ENCODE assay signal across 8 mouse cellular contexts in genomic region chr3:93446128-93446755, GRCm38 (mm10). TPM values are rescaled to one million over a fixed set of nuclear protein-coding genes. Genes with fewer than 3 reads are reported as not detected.
DNase-seq lines count a peak whose midpoint lies in the region; ATAC-seq and TF ChIP-seq lines count a peak whose summit lies in the region.
"Had no signal": no experiment of that assay in that cellular context is flagged by ENCODE, and none has a peak within 500 bp of the region (broad histone marks: within the 10 kb centered on the region; RNA-seq: fewer than 3 reads in every experiment).

No protein-coding gene starts in this region.

- H3K27me3 ChIP-seq in forebrain, embryonic 11.5 days (ENCODE audit: control insufficient read depth, insufficient read depth, low read length) = peaks cover 20% of the 10 kb centered on the region; the same call in 1 of the 2 replicates
- H3K27me3 ChIP-seq in intestine, embryonic 15.5 days (replicated peaks) = no peaks in the 10 kb centered on the region
- H3K27me3 ChIP-seq in liver, adult 2 months (ENCODE audit: control insufficient read depth, insufficient read depth, low read length) = peaks cover 4% of the 10 kb centered on the region; the same call in 1 of the 2 replicates

- no peak for ATAC-seq in forebrain, embryonic 11.5 days (replicated peaks; ENCODE audit: low FRiP score)
- ATAC-seq in intestine, embryonic 15.5 days = no peak

- H3K4me1 ChIP-seq in ES-E14 (ENCODE audit: control insufficient read depth in 2 of 2, insufficient read depth in 2 of 2, low read length in 2 of 2, poor library complexity in 1 of 2) = peaks cover 0 to 5% of the 10 kb centered on the region in 2 experiments; a peak in 1 of 4 replicates
- H3K4me1 ChIP-seq in forebrain, embryonic 11.5 days (replicated peaks; ENCODE audit: control insufficient read depth, insufficient read depth, low read length) = peaks cover 2% of the 10 kb centered on the region; the same call in 1 of the 2 replicates
- H3K4me1 ChIP-seq in intestine, embryonic 15.5 days (replicated peaks) = peaks cover 19% of the 10 kb centered on the region
- peaks cover 17% of the 10 kb centered on the region for H3K4me1 ChIP-seq in liver, adult 2 months (ENCODE audit: control insufficient read depth, insufficient read depth, low read length)

- peak overlapping the region; percentile 40 to 60 for H3K4me3 ChIP-seq in ES-E14 (ENCODE audit: insufficient read depth in 1 of 2, low read depth in 1 of 2, low read length in 2 of 2, poor library complexity in 1 of 2, severe bottlenecking in 1 of 2)
- H3K4me3 ChIP-seq in forebrain, embryonic 11.5 days (ENCODE audit: low read depth, low read length) = peak overlapping the region; percentile 44
- peak overlapping the region; percentile 58 for H3K4me3 ChIP-seq in intestine, embryonic 15.5 days (replicated peaks)
- H3K4me3 ChIP-seq in liver, adult 2 months (ENCODE audit: insufficient read depth, low read depth, low read length) = peak overlapping the region; percentile 31; the same call in 1 of the 2 replicates

- DNase-seq in ES-E14 (ENCODE audit: low read depth, low spot score) = peak; percentile 35
- peak; percentile 22 to 39 for DNase-seq in adrenal gland, postnatal 36 days
- peak; percentile 78 for DNase-seq in forebrain, embryonic 11.5 days (ENCODE audit: low spot score)
- peak; percentile 67 for DNase-seq in liver, adult 2 months (ENCODE audit: extremely low read depth, low read depth, low spot score)
- peak; percentile 66 for DNase-seq in neural tube, embryonic 10.5 days (ENCODE audit: extremely low spot score, low spot score)
- peak; percentile 7 for DNase-seq in urinary bladder, postnatal 25 days (ENCODE audit: low spot score)

- TF ChIP-seq CTCF in liver, adult 2 months (IDR thresholded peaks at IDR 0.05; ENCODE audit: low read depth, low read length) = no peak

- H3K4me2 ChIP-seq in forebrain, embryonic 11.5 days (ENCODE audit: low read depth, low read length, severe bottlenecking) = peak overlapping the region; percentile 90
- peak overlapping the region; percentile 98 for H3K4me2 ChIP-seq in intestine, embryonic 15.5 days (replicated peaks)

- H3K9me3 ChIP-seq in ES-E14 (ENCODE audit: control insufficient read depth, insufficient read depth, low read depth, low read length) = no peaks in the 10 kb centered on the region
- H3K9me3 ChIP-seq in forebrain, embryonic 11.5 days (ENCODE audit: control insufficient read depth, low read length) = no peaks in the 10 kb centered on the region
- H3K9me3 ChIP-seq in intestine, embryonic 15.5 days = no peaks in the 10 kb centered on the region

- peak overlapping the region; percentile 50; the same call in 1 of the 2 replicates for H3K9ac ChIP-seq in ES-E14 (ENCODE audit: insufficient read depth, low read depth, low read length, poor library complexity, severe bottlenecking)
- H3K9ac ChIP-seq in forebrain, embryonic 11.5 days (ENCODE audit: low read length) = peak overlapping the region; percentile 37
- peak overlapping the region; percentile 54 for H3K9ac ChIP-seq in intestine, embryonic 15.5 days
- peak overlapping the region; percentile 41 for H3K9ac ChIP-seq in liver, adult 2 months (ENCODE audit: low read depth, low read length)

- no peaks in the 10 kb centered on the region for H3K36me3 ChIP-seq in ES-E14 (ENCODE audit: control insufficient read depth, insufficient read depth, low read length, poor library complexity, severe bottlenecking)
- no peaks in the 10 kb centered on the region for H3K36me3 ChIP-seq in forebrain, embryonic 11.5 days (ENCODE audit: control insufficient read depth, insufficient read depth, low read length)
- H3K36me3 ChIP-seq in intestine, embryonic 15.5 days = no peaks in the 10 kb centered on the region
- no peaks in the 10 kb centered on the region for H3K36me3 ChIP-seq in liver, adult 2 months (ENCODE audit: control insufficient read depth, insufficient read depth, low read length)

- H3K79me2 ChIP-seq in liver, adult 2 months (ENCODE audit: control insufficient read depth, insufficient read depth, low read length) = no peaks in the 10 kb centered on the region

- under 1% methylated on average over 54 of the region's 54 CpGs for WGBS in forebrain, embryonic 11.5 days
- under 1% methylated on average over 54 of the region's 54 CpGs for WGBS in intestine, embryonic 15.5 days
- 1% methylated on average over 54 of the region's 54 CpGs for WGBS in liver, adult 2 months

- H3K27ac ChIP-seq in ES-E14 (ENCODE audit: insufficient read depth, low read depth, low read length, poor library complexity, severe bottlenecking) = no peak overlapping the region
- H3K27ac ChIP-seq in forebrain, embryonic 11.5 days (ENCODE audit: low read depth, low read length) = no peak overlapping the region
- H3K27ac ChIP-seq in intestine, embryonic 15.5 days = 0 out of 2 replicates have a peak overlapping the region, but pooled peaks have one; percentile 85
- H3K27ac ChIP-seq in liver, adult 2 months (replicated peaks; ENCODE audit: insufficient read depth, low read depth, low read length) = no peak overlapping the region

- no peak for TF ChIP-seq POLR2A in liver, adult 2 months (IDR thresholded peaks at IDR 0.05; ENCODE audit: extremely low read depth, insufficient read depth, low read length)

- in situ Hi-C loops in ES-E14 (cut with MboI; ENCODE audit: low sequenced_read_pairs in 2 of 2, unreplicated experiment in 2 of 2) = no loop called here

TF ChIP-seq in ES-E14, 5 proteins besides CTCF, POLR2A, EP300 and RAD21:
- TF ChIP-seq ZNF384 (IDR thresholded peaks at IDR 0.05; ENCODE audit: low read depth, low read length) (no peak), HCFC1 (IDR thresholded peaks at IDR 0.05; ENCODE audit: borderline replicate concordance, insufficient read depth, low read length) (no peak), ZC3H11A (IDR thresholded peaks at IDR 0.05; ENCODE audit: borderline replicate concordance, low read depth, low read length) (no peak), MAFK (IDR thresholded peaks at IDR 0.05; ENCODE audit: insufficient read depth, low read depth, low read length) (no peak), CHD2 (IDR thresholded peaks at IDR 0.05; ENCODE audit: low read depth, low read length) (no peak)

RNA-seq across cellular contexts. Expression of gene Tchh, which starts 4.1 kb away (rescaled TPM):
- total RNA-seq in ES-E14 (2012; rRNA removed) = 0.58 and 1.3 TPM in 2 replicates
- under 1 TPM; 0.23 to 0.89 TPM for total RNA-seq in adrenal gland, postnatal 36 days (2021)
- polyA plus RNA-seq in forebrain, embryonic 11.5 days (2014; fragmentation: Nextera tagmentation; extraction: Ambion mirVana) = 0.25 and 0.40 TPM in 2 replicates
- polyA plus RNA-seq in intestine, embryonic 15.5 days (2015; fragmentation: Nextera tagmentation; extraction: Ambion mirVana) = 1.3 and 1.4 TPM in 2 replicates
- under 0.01 and 0.09 TPM in 2 replicates for total RNA-seq in liver, adult 2 months (2014; rRNA removed)
- polyA plus RNA-seq in liver, adult 2 months (2012; rRNA removed) = 0.02 and 0.04 TPM in 2 replicates

RNA-seq across cellular contexts. Expression of gene Tchhl1, which starts 22.3 kb away (rescaled TPM):
- not detected in 2 replicates for total RNA-seq in ES-E14 (2012; rRNA removed)
- total RNA-seq in adrenal gland, postnatal 36 days (2021) = under 1 TPM; 0.13 to 0.92 TPM
- polyA plus RNA-seq in forebrain, embryonic 11.5 days (2014; fragmentation: Nextera tagmentation; extraction: Ambion mirVana) = not detected in 2 replicates
- not detected in 2 replicates for polyA plus RNA-seq in intestine, embryonic 15.5 days (2015; fragmentation: Nextera tagmentation; extraction: Ambion mirVana)
- total RNA-seq in liver, adult 2 months (2014; rRNA removed) = not detected in 2 replicates
- polyA plus RNA-seq in liver, adult 2 months (2012; rRNA removed) = not detected in 2 replicates
- polyA plus RNA-seq: spleen, adult 2 months had no signal

RNA-seq across cellular contexts. Expression of gene Rptn, which starts 52.7 kb away (rescaled TPM):
- total RNA-seq in ES-E14 (2012; rRNA removed) = not detected in 2 replicates
- not detected for total RNA-seq in adrenal gland, postnatal 36 days (2021)
- not detected in 2 replicates for polyA plus RNA-seq in forebrain, embryonic 11.5 days (2014; fragmentation: Nextera tagmentation; extraction: Ambion mirVana)
- polyA plus RNA-seq in intestine, embryonic 15.5 days (2015; fragmentation: Nextera tagmentation; extraction: Ambion mirVana) = not detected in 2 replicates
- total RNA-seq in liver, adult 2 months (2014; rRNA removed) = not detected in 2 replicates
- not detected in 2 replicates for polyA plus RNA-seq in liver, adult 2 months (2012; rRNA removed)
- polyA plus RNA-seq: spleen, adult 2 months had no signal

Comparison
In these comparisons a context has a peak if more than half of its experiments do, and no peak if none do; other contexts are left out.
1. DNase-seq: peak in every context shown above with its lines; median percentile 78 in forebrain, embryonic 11.5 days; 67 in liver, adult 2 months; 66 in neural tube, embryonic 10.5 days; 35 in ES-E14; 30 in adrenal gland, postnatal 36 days; 7 in urinary bladder, postnatal 25 days.